Mouse (Mus musculus): ENCODE data around the gene 4632433K11Rik.
"Not testable (repeated sequence)": the region's sequence is repeated elsewhere in the genome, so short reads cannot be mapped to it uniquely, and the experiment has no call there.

Gene 4632433K11Rik

DNA sequence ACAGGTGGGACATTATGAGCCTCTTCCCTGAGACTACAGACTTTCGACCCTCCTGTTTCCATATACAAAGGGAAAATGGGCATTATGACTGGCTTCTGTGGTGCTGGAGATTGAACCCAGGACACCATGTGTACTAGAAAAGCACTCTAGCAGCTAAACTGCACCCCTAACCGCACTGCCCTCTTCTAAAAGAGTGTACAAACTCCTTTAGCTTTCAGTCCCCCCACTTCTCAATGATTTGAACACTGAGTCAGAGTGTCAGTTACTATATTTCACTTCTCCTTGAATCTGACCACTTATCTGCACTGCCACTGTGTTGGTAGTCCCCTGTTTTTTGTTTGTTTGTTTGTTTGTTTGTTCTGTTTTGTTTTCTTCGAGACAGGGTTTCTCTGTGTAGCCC lies at the start of gene 4632433K11Rik:
4632433K11Rik (plus strand) TSS at position 301 of the 400 bp plus-strand sequence.
- DNase-seq, result no peak

GRCm38 (mm10) chr7:4988250-4988649 lies 45.7 kb upstream of the 4632433K11Rik start:
- no peak for DNase-seq

DNA sequence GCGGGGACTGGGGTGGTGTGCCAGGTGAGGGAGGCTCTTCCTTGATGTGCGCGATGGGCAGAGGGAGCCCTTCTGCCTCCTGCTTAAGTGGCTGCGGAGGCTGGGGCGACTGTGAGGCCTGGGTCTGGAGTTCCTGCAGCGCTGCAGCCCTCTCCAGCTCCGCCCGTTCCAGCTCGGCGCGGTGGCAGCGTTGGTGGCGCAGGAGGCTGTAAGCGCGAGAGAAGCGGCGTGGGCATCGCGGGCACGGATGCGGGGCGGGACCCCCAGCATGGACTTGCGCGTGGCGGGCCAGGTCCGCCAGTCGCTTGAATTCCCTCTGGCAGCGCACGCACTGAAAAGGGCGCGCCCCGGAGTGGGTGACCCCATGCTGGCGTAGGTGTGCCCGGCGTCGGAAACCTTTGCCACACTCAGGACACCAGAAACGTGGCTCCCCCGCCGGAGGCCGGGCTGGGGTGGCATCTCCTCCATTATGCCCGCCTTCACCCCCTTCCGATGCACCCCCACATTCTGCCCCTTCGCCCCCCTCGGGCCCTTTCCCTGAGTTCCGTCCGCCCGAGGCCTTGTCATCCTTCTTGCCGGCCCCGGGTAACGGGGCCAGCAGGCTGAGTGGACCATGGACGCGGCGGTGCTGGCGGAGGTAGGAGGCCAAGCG lies 40.4 kb upstream of the 4632433K11Rik start:
- DNase-seq, result peak; percentile 17 to 35

DNA sequence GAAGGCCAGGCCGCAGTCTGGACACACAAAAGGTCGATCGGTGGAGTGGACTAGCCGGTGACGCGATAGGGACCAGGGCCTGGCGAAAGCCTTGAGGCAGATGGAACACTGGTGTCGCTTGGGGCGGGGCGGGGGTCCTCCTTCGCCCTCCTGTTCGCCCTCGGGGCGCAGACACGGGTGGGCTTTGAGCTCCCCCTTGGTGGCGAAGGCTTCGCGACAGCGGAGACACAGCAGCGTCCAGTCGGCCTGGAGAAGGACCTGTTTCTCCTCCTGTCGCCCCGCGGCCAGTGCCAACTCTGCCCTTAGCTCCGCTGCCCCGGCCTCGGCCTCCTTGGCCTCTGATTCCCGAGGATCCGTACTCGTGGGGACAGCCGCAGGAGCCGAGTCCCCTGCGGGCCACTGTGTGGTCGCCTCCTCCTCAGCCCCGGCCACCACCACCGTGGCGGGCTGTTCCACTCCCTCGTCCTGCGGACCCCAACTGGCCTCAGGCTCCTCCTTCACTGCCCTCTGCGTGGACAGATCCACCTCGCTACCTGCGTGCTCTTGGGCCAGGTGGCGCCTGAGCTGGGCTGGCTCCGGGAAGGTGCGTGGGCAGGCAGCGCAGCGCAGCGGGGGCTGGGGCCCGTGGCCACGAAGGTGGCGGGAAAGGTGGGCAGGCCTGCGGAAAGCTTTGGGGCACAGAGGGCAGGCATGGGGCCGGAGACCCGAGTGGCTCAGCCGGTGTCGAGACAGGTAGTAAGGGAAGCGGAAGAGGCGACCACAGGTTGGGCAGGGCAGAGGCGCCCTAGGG lies 39.7 kb upstream of the 4632433K11Rik start:
- DNase-seq, result peak; percentile 37 to 55

DNA sequence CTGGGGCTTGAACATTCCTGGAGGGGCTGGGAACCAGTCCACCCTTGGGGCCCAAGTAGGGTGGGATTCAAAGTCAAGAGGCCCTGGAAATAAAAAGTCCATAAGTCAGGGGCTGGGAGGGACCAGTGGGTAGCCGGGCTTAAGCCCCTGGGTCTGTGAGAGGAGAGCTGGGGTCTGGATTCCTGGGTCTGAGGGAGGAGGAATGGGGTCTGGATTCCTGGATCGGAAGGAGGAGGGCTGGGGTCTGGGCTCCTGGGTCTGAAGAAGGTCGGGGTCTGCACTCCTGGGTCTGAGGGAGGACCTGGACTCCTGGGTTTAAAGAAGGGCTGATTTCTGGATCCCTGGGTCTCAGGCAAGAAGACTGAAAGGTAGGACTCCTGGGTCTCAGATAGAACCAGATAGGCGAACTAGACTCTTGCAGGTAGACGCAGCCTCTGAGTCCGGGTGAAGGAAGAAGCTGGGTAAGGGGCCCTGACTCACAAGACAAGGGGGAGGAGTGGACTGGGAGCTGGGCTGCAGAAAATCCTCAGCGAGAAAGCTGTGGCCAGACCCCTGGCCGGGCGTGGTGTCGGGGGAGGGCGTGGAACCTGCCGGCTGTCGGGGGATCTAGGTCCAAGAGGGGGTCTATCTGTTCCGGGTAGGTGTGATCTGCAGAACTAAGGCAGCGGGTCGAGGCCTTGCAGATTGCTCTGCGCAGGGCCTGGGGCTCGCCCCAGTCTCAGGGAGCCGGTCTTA lies 38.5 kb upstream of the 4632433K11Rik start:
- DNase-seq, result no peak

- DNase-seq, result peak; percentile 98
Measured at GRCm38 (mm10) chr7:4996003-4996895, 37.7 kb upstream of the 4632433K11Rik start, which contains the start of gene Zfp579. Gene Zfp579 (minus strand): TSS chr7:4996158.

GRCm38 (mm10) chr7:4996934-4997333 lies 37.0 kb upstream of the 4632433K11Rik start:
- DNase-seq, result no peak

GRCm38 (mm10) chr7:4999876-5000275 lies 34.0 kb upstream of the 4632433K11Rik start:
- no peak for DNase-seq

GRCm38 (mm10) chr7:5002876-5003275 lies 31.0 kb upstream of the 4632433K11Rik start:
- DNase-seq, result not testable (repeated sequence)

GRCm38 (mm10) chr7:5008229-5008628 lies 25.7 kb upstream of the 4632433K11Rik start:
- DNase-seq, result no peak

DNA sequence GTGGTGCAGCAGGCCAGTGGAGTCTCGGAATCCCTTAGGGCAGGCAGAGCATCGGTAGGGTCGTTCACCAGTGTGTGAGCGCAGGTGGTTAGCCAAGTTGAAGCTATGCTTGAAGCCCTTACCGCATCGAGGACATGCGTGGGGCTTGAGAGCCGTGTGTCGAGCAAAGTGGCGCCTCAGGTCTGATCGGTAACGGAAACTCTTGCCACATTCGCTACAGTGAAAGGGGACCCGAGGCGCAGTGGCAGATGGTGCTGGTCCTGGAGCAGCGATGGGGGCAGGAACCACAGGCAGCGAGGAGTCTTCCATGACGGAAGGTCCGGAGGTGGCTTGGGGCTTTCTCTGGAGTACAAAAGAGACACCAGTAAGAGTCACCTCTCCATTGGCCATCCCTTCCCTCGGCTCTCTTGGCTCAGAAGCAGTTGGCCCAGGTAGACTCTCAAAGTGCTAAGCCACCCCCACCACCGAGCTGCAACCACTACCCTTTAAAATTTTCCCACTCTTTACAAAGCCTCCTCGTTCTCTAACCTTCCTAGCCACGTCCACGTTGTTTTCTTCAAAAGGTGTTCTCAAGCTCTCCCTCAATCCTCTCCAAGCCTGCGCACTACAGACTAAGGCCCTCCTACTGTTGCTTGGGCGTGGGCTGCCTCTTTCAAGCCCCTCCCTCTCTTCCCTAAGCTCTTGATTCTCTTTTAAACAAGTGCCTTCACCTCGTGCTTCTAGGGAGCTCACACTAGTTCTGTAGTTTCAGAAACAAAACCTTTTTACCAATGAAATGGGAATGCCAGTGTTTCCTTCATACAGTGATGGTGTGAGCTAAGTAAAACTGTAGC lies 21.0 kb upstream of the 4632433K11Rik start:
- no peak for DNase-seq

GRCm38 (mm10) chr7:5014251-5015117 lies 19.4 kb upstream of the 4632433K11Rik start, which contains the start of the genes Zfp524 and Fiz1:
Gene Zfp524 (plus strand): TSS chr7:5014415.
Gene Fiz1 (minus strand): TSS chr7:5014697.
- DNase-seq, result peak; percentile 95 to 98

- peak; percentile 87 to 90 for DNase-seq
Measured at GRCm38 (mm10) chr7:5015118-5016001, 18.6 kb upstream of the 4632433K11Rik start, which contains the start of gene Gm44973. Gene Gm44973 (plus strand): TSS chr7:5015496.

GRCm38 (mm10) chr7:5016057-5016456 lies 17.9 kb upstream of the 4632433K11Rik start:
- no peak for DNase-seq

DNA sequence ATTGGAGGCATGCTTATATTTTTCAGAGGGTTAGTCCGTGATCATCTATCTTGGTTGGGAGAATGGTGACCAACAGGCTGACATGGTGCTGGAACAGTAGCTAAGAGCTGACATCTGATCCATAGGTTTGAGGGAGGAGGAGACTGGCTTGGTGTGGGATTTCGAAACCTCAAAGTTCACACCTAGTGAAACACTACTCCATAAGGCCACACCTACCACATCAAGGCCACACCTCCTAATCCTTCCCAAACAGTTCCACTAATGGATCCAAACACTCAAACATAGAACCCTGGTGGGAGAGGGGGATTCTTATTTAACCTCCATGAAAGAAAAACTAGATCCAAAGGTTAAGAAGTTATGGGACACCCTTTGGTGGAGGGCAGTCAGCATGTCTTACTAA lies 17.0 kb upstream of the 4632433K11Rik start:
- no peak for DNase-seq

- DNase-seq, result no peak
Measured at GRCm38 (mm10) chr7:5017352-5017751, 16.6 kb upstream of the 4632433K11Rik start.

GRCm38 (mm10) chr7:5017931-5018330 lies 16.0 kb upstream of the 4632433K11Rik start:
- DNase-seq, result no peak

- DNase-seq, result not testable (repeated sequence)
Measured at GRCm38 (mm10) chr7:5019576-5019975, 14.3 kb upstream of the 4632433K11Rik start.
